Mouse (Mus musculus): ENCODE results near the gene Dnah12.
"Not testable (repeated sequence)": the region's sequence is repeated elsewhere in the genome, so short reads cannot be mapped to it uniquely, and the experiment has no call there.

The Dnah12 gene

DNA sequence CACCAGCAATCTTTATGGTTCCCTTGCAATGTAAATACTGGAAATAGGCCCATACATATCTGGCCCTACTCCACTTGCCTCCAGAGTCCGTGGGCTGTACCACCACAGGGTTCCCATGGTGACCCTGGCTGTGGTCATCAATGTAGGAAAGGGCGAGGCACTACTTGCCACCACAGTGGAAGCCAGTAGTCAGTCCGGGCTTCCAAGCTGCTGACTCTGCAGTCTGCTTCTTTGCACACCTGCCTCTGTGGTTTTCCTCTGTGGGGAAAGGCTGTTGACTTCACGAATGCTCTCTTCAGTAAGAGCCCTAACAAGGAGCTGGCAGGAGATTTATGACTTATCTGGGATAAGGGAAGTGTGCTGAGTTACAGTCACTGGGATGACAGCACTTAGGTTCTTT, 185.7 kb downstream of the Dnah12 start:
- in situ Hi-C loops (cut with MboI, MseI) = no loop called here

DNA sequence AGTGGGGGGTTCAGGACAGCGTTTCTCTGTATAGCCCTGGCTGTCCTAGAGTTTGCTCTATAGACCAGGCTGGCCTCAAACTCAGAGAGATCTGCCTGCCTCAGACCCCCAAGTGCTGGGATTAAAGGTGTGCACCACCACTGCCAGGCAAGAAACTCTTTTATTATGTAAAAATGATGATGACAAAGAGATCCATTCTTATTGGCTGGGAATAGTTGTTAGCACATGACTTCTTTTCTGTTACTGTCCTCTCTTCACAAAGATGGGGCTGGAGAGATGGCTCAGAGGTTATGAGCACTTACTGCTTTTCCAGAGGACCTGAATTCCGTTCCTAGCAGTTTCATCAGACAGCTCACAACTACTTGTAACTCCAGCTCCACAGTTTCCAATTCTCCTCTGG, 186.9 kb downstream of the Dnah12 start:
- in situ Hi-C loops (cut with MboI, MseI) = no loop called here

DNA sequence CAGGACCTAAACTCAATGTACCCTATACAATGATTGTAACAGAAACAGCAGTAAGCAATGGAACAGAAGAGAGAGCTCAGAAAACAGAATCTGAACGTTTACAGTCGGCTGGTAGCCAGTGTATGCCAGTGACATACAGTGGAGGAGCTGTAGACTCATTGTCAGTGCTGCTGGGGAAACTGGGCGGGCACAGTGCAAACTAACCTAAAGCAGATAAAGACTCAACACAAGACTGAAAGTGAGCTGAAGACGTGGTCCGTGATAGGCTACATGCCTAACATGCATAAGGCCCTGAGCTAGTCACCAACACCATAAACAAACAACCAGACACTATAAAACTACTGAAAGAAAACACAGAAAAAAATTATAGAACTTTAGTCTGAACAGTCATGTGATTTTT, 188.6 kb downstream of the Dnah12 start:
- in situ Hi-C loops (cut with MboI, MseI) = no loop called here

DNA sequence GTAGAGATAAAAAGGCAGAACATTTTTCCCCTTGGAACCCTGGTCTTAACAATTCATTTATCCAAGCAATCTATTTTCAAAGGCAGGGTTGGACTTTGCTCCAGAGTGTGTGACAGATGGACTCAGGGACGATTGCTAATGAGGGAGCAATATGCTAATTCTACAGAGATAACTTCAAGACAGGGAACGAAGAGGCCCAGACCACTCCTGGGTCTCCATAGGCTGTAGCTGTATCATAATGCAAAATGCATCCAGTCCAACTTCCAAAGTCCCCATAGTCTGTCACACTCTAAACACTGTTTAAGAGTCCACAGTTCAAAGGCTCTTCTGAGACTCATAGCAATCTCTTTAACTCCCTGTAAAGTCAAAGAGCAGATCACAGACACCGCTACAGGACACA, 194.2 kb downstream of the Dnah12 start:
- in situ Hi-C loops (cut with MboI, MseI) = no loop called here

DNA sequence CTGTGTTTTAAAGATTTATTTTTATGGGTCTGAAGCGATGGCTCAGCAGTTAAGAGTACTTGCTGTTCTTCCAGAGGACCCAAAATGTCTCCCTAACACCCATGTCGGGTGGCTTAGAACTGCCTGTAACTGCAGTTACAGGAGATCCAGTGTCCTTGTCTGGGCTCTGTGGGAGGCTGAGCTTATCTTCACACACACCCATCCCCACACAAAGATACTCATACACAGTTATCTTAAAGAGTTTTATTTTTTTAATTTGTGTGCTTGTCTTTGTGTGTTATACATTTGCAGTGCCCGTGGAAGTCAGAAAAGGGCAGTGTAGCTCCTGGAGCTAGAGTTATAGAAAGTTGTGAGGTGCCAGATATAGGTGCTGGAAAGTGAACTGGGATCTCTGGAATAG, 197.7 kb downstream of the Dnah12 start:
- in situ Hi-C loops (cut with MboI, MseI) = no loop called here

DNA sequence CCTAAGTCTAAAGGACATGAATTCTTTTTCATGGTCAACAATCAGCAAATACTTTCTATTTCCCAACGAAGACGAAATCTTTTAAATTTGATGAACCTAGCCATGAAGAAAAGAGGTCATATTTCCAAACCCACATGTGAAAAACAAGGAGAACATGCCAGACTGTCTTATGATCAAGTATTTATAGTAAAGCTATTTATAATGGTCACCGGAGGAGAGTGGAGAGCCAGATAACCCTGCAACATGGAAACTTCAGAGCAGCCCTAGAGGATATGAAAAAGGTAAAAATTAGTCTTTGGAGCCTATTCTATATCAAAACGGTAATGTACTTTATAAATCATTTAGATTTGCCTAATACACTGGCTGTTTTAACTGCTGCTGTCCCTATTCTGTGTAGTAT, 201.3 kb downstream of the Dnah12 start, which contains the start of gene Asb14:
Gene Asb14, plus strand, starts transcription at position 166 of the 400 bp plus-strand sequence.
- in situ Hi-C loops (cut with MboI, MseI) = no loop called here

DNA sequence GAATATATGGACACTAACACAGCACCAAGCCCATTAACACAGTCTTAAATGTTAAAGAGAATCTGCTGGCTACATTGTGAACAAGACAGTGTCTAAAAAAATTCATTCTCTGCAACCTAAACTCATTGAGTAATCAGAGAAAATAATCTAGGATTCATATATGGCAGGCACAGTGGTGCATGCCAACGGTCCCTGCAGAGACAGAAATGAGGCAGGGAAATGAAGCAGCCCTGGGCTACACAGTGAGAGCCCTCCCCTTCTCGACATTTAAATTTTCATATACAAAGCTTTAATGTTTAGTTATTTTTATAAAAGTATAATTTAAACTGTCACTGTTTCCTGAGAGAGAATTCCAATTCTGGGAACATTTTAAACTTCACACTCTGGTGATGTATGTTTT, 206.4 kb downstream of the Dnah12 start:
- in situ Hi-C loops (cut with MboI, MseI) = no loop called here

DNA sequence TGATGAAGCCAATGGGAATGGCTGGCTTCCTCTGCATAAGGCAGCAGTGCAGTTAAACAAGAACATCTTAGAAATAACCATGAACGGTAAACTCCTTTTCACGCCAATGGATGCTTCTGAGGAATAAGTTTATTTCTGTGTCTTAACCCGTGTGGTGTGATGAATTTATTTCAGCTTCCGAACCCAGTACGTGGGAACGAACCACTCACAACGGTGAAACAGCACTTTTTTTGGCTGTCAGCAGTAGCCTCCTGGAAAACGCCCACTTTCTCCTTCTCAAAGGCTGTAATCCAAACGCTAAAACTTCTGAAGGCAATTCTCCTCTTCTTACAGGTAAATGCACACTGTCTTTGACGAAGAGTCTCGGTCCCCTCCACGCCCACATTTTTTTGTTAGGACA, 207.8 kb downstream of the Dnah12 start:
- in situ Hi-C loops (cut with MboI, MseI) = no loop called here

DNA sequence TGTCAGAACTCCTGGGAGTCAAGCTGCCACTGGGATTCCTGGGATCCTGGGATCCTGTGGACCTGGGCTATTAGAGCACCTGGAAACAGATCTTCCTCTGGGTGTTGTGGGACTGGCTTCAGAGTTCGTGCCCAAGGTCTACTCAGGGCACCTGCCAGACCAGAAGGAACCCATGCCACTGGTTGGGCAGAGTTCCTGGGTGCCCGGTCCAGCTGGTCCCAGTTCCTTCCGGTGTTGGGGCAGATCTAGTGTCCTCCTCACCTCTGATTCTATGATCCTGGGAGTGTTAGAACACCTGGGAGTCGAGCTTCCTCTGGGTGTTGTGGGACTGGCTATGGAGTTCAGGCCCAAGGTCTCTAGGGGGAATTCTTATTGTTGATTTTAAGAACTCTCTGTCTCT, 214.3 kb downstream of the Dnah12 start:
- in situ Hi-C loops (cut with MboI, MseI) = no loop called here

DNA sequence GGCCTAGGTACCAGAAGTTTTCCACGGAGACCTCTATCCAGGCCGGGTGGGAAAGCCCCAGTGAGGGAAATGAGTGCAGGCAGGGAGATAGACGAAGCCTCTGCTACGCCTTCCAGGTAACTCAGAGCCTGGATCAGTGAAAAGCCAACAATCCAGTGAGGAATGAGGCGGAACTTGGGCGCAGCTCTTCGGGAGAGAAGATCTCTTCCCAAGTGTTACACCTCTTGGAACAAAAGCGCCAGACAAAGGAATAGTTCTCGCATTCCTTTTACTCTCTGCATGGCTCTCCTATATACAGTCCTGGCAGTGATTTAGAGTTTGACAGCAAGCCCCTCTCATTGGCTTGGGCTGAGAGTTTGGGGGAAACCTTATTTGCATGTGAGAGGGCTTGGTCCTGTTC, 217.4 kb downstream of the Dnah12 start:
- in situ Hi-C loops (cut with MboI, MseI) = not testable (repeated sequence)

DNA sequence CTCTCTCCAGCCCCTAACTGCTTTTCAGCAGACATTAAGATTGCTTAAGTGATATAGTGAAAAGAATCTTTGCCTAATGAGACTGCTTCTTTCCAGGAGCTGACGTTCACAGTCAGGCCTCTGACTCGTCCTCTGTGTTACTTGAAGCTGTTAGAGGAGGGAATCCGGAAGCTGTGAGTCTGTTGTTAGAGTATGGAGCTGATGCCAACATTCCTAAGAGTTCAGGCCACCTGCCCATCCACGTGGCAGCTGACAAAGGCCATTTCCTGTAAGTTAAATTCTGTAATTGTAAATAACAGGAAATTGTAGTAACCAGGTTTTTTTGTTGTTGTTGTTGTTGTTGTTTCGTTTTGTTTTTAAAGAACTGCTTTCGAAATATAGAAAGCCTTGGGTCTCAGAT, 218.1 kb downstream of the Dnah12 start:
- in situ Hi-C loops (cut with MboI, MseI) = no loop called here

DNA sequence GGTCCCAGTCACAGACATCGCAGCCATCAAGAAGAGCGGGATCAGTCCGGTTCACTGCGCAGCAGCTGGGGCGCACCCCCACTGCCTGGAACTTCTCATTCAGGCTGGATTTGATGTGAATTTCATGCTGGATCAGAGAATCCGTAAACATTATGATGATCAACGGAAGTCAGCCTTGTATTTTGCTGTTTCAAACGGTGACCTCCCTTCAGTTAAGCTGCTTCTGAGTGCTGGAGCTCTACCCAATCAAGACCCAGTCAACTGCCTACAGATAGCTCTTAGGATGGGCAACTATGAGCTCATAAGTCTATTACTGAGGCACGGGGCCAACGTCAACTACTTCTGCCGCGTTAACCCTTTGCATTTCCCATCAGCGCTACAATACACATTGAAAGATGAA, 218.8 kb downstream of the Dnah12 start:
- in situ Hi-C loops (cut with MboI, MseI) = no loop called here

DNA sequence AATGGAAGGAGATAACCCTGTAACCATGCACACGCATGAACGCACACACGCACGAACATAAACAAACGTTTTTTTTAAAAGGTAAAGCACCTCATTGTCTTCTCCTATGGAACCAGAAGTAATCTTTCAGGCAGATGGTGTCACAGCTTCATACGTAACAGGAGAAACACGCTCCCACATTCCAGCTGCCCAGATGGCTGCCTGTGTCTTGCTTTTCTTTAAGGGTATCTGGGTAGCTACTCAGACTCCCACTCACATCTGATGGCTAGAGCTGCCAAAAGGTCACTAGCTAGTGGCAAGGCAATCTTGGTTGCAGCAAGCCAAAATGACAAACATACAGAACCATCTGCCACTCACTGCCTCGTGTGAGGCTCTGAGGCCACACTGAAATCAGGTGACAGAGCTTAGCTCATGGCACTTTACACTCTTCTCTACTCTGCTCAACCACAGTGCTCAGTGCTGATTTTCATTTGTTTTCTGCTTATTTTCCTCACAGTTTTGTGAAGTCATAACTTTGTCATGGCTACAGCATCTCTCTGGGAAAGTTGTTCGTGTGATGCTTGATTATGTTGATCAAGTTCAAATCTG, 220.7 kb downstream of the Dnah12 start:
- in situ Hi-C loops (cut with MboI, MseI) = no loop called here

DNA sequence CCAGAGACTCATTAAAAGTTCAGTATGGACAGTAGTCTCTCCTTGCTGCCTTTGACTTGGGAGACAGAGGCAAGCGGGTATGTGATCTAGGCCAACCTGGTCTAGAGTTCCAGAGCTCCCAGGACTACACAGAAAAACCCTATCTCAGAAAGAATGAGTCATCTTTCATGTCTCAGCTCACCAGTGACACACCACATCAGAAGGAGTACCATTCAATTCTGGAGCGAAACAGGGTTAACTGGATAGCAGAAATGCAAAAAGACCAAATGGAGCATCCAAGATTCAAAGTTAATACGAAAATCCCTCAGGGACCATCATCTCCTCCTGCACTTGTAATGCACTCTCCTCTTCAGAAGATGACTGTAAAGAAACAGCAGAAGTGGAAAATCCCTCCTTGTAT, 226.2 kb downstream of the Dnah12 start:
- in situ Hi-C loops (cut with MboI, MseI) = no loop called here

DNA sequence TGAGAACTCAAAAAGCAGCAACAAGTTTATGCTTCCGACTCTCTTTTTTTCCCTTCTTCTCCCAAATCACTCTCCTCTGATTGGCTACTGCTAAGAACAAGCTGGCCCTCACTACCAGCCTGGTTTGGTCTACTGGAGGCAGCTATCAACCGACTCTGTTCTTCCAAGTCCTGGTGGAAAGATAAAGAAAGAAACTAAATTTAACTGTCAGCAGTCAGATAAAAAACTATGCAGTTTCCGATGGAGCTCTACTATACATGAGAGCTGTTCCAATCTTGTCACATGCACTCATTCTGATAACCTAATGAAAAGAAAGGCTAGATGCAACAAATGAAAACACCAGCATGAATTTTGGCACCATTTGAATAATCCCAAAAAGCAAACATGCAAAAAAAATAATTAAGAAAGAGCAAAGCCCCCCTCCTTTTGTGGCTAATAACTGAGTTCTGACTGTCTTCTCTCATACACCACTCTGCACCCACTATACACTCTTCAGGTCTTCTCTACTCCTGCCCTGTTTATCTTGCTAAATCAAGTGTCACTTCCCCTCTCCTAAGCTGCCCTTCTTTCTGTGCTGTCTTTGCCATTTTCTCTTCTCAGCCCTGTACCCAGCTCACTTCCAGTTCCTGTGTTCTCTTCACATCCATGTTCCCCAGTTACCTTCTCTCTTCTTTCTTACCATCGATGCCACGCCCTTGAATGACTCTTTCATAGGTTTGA, 230.8 kb downstream of the Dnah12 start:
- in situ Hi-C loops (cut with MboI, MseI) = no loop called here

DNA sequence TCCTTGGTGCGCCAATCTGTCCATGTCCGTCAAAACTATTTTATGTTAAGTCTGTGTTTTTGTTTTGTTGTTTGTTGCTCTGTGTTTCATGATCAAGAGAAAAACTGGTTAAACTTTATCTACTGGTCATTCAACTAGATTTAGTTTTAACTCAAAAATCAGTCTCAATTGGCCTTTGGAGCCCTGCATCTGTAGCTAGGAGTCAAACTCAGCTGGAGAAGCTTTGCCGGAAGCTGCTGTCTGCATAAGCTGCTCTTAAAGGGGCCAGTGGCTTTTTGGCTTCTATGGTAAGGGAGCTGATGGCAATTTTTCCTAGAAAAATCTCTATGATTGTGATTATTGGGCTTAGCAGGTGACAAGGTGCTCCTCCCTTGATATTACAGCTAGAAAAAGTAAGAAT, 241.8 kb downstream of the Dnah12 start:
- in situ Hi-C loops (cut with MboI, MseI) = no loop called here

DNA sequence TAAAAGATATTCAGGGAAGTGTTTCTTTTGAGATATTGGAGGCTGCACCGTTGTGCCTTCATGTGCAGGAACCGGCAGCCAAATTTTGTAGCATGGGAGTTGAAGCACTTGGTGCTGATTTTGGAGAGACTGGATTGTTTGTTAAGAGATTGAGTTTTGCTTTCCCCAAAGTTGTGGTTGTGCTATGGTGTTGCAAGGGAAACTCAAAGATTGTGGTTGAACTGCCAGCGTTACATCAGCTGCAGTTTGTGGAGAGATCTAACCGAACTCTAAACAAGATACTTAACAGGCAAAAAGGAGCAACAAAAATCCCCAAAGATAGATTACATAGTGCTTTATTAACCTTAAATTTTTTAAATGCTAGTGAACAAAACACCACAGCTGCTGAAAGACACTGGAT, 242.5 kb downstream of the Dnah12 start:
- in situ Hi-C loops (cut with MboI, MseI) = no loop called here

Data from regulatory T cell (primary cell).